ENCODE assay signal across 10 mouse cellular contexts in the genomic region with DNA sequence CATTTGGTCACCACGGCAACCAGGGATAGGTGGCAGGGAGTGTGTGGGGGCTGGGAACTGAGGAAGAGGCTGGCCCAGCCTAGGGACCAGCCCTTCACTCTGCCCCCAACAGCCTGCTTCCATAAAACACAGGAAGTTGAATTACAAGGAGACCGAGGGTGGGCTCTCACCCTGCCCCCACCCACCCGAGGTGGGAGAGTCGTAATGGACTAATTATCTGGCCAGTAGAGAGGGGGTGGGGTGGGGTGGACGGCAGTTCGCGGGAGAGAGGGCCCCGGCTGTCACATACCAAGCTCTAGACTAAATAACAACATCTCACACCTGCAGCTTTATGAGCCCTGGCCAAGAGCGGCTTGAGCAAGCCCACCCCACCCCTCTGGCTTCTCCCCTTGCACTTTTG.
A peak's percentile ranks its signal among the peaks of the same experiment; 100 is the strongest.
DNase-seq lines count a peak whose midpoint lies in the region; ATAC-seq lines count a peak whose summit lies in the region.
"Had no signal": no experiment of that assay in that cellular context is flagged by ENCODE, and none has a peak within 500 bp of the region (broad histone marks: within the 10 kb centered on the region; RNA-seq: fewer than 3 reads in every experiment).

No protein-coding gene starts in this region.

- no peaks in the 10 kb centered on the region for H3K36me3 ChIP-seq in heart, embryonic 10.5 days
- H3K36me3 ChIP-seq in neural tube, embryonic 11.5 days (ENCODE audit: control insufficient read depth, insufficient read depth, low read length), result no peaks in the 10 kb centered on the region
- no peaks in the 10 kb centered on the region for H3K36me3 ChIP-seq in limb, embryonic 12.5 days
- H3K36me3 ChIP-seq in stomach, embryonic 15.5 days, result no peaks in the 10 kb centered on the region

- intact Hi-C loops in heart, postnatal 14 days (cut with DNase I), result loop anchor here (10.0 kb wide), 1 partner anchor 113 kb away; no protein-coding TSS in a partner anchor

- peak overlapping the region; percentile 48 for H3K4me3 ChIP-seq in heart, embryonic 10.5 days
- H3K4me3 ChIP-seq in neural tube, embryonic 11.5 days (ENCODE audit: low read depth, low read length), result no peak overlapping the region
- H3K4me3 ChIP-seq in limb, embryonic 12.5 days (replicated peaks), result peak overlapping the region; percentile 3; the same call in 1 of the 2 replicates
- no peak overlapping the region for H3K4me3 ChIP-seq in stomach, embryonic 15.5 days (replicated peaks)

- 2% methylated on average over 9 of the region's 9 CpGs for WGBS in heart, embryonic 10.5 days
- 1% methylated on average over 9 of the region's 9 CpGs for WGBS in neural tube, embryonic 11.5 days
- 1% methylated on average over 9 of the region's 9 CpGs for WGBS in limb, embryonic 12.5 days
- WGBS in stomach, embryonic 15.5 days, result 7% methylated on average over 9 of the region's 9 CpGs

- peak; percentile 58; the same call in 1 of the 2 replicates for ATAC-seq in neural tube, embryonic 11.5 days (ENCODE audit: insufficient read depth, low FRiP score, low TSS enrichment)
- peak; percentile 86 for ATAC-seq in limb, embryonic 12.5 days (ENCODE audit: insufficient number of reproducible peaks, insufficient read depth, low FRiP score, low TSS enrichment, low read depth)
- no peak for ATAC-seq in stomach, embryonic 15.5 days (ENCODE audit: insufficient read depth, low FRiP score, low read depth)

- peak overlapping the region; percentile 27; the same call in 1 of the 2 replicates for H3K4me2 ChIP-seq in neural tube, embryonic 11.5 days (ENCODE audit: low read depth)
- peak overlapping the region; percentile 49 for H3K4me2 ChIP-seq in limb, embryonic 12.5 days
- peak overlapping the region; percentile 31 for H3K4me2 ChIP-seq in stomach, embryonic 15.5 days

- H3K27me3 ChIP-seq in heart, embryonic 10.5 days (ENCODE audit: insufficient read depth, poor library complexity, severe bottlenecking), result peaks cover 9% of the 10 kb centered on the region
- peaks cover 58% of the 10 kb centered on the region for H3K27me3 ChIP-seq in neural tube, embryonic 11.5 days (ENCODE audit: control insufficient read depth, insufficient read depth, low read length)
- H3K27me3 ChIP-seq in limb, embryonic 12.5 days, result peaks cover 7% of the 10 kb centered on the region; the same call in 1 of the 2 replicates
- H3K27me3 ChIP-seq in stomach, embryonic 15.5 days (replicated peaks), result no peaks in the 10 kb centered on the region

- H3K4me1 ChIP-seq in heart, embryonic 10.5 days, result peaks cover 39% of the 10 kb centered on the region
- H3K4me1 ChIP-seq in neural tube, embryonic 11.5 days (ENCODE audit: control insufficient read depth, insufficient read depth, low read length), result peaks cover 24% of the 10 kb centered on the region
- peaks cover 41% of the 10 kb centered on the region for H3K4me1 ChIP-seq in limb, embryonic 12.5 days (replicated peaks)
- peaks cover 4% of the 10 kb centered on the region; the same call in 1 of the 2 replicates for H3K4me1 ChIP-seq in stomach, embryonic 15.5 days

- peak overlapping the region; percentile 14; the same call in 1 of the 2 replicates for H3K9ac ChIP-seq in neural tube, embryonic 11.5 days (ENCODE audit: low read length)
- no peak overlapping the region for H3K9ac ChIP-seq in limb, embryonic 12.5 days (replicated peaks)
- H3K9ac ChIP-seq in stomach, embryonic 15.5 days, result no peak overlapping the region

- no peak for DNase-seq in heart, embryonic 10.5 days (ENCODE audit: low spot score)
- DNase-seq in heart, postnatal 14 days, result no peak
- DNase-seq in neural tube, embryonic 11.5 days (ENCODE audit: low spot score), result peak; percentile 43
- DNase-seq in neural tube, embryonic 10.5 days (ENCODE audit: extremely low spot score, low spot score), result no peak
- no peak for DNase-seq in cerebellum, adult 18-20 months
- no peak for DNase-seq in gastrocnemius, adult 8-10 months (ENCODE audit: low spot score in 2 of 2)
- DNase-seq: cerebellum, postnatal 14 days; kidney, adult 11 months had no signal

- no peaks in the 10 kb centered on the region for H3K9me3 ChIP-seq in heart, embryonic 10.5 days
- no peaks in the 10 kb centered on the region for H3K9me3 ChIP-seq in neural tube, embryonic 11.5 days (ENCODE audit: control insufficient read depth, low read length)
- no peaks in the 10 kb centered on the region for H3K9me3 ChIP-seq in limb, embryonic 12.5 days
- no peaks in the 10 kb centered on the region for H3K9me3 ChIP-seq in stomach, embryonic 15.5 days

- peak overlapping the region; percentile 70 for H3K27ac ChIP-seq in heart, embryonic 10.5 days
- peak overlapping the region; percentile 63; the same call in 1 of the 2 replicates for H3K27ac ChIP-seq in neural tube, embryonic 11.5 days (ENCODE audit: low read depth, low read length)
- H3K27ac ChIP-seq in limb, embryonic 12.5 days, result peak overlapping the region; percentile 83
- H3K27ac ChIP-seq in stomach, embryonic 15.5 days, result no peak overlapping the region

Comparison
In these comparisons a context has a peak if more than half of its experiments do, and no peak if none do; other contexts are left out.
1. H3K4me3 ChIP-seq: peak in heart, embryonic 10.5 days (single experiment) and limb, embryonic 12.5 days (single experiment); none in neural tube, embryonic 11.5 days (single experiment) and stomach, embryonic 15.5 days (single experiment).
2. Peak in every context shown above with its lines, with median percentiles within 50 percentile points of each other: H3K4me2 ChIP-seq.